Mouse (Mus musculus) heart, embryonic 12.5 days (tissue): ENCODE measurements around the gene Gpt2. TPM values are rescaled to one million over a fixed set of nuclear protein-coding genes. Genes with fewer than 3 reads are reported as not detected.

Source experiments
- ATAC-seq: fragments of 200-750 bp; cut with Nextera tagmentation; 2 replicates; pipeline ENCODE4 v1.8.0; 2017; ENCODE audit warnings: moderate TSS enrichment, moderate library complexity; ENCODE audit not compliant: insufficient number of reproducible peaks, low FRiP score
- H3K27ac ChIP-seq: fragments of 300-500 bp; sonication (generic); 2 replicates; pipeline ENCODE4 v1.5.1; 2016; ENCODE audit warnings: mild to moderate bottlenecking, moderate library complexity; ENCODE audit not compliant: poor library complexity, severe bottlenecking
- H3K27me3 ChIP-seq: fragments of 300-500 bp; sonication (generic); replicated peaks from 2 replicates; pipeline ENCODE4 v1.6.1; 2016; ENCODE audit warnings: mild to moderate bottlenecking, moderate library complexity
- H3K36me3 ChIP-seq: fragments of 300-500 bp; sonication (generic); 2 replicates; pipeline ENCODE4 v1.6.1; 2016; ENCODE audit warnings: mild to moderate bottlenecking, moderate library complexity
- H3K4me1 ChIP-seq: fragments of 300-500 bp; sonication (generic); replicated peaks from 2 replicates; pipeline ENCODE4 v1.6.1; 2016; ENCODE audit warnings: mild to moderate bottlenecking
- H3K4me2 ChIP-seq: fragments of 300-500 bp; sonication (generic); 2 replicates; pipeline ENCODE4 v1.6.1; 2016; ENCODE audit warnings: mild to moderate bottlenecking, moderate library complexity
- H3K4me3 ChIP-seq: fragments of 300-500 bp; sonication (generic); 2 replicates; pipeline ENCODE4 v1.5.1; 2016; ENCODE audit warnings: mild to moderate bottlenecking
- H3K9ac ChIP-seq: fragments of 300-500 bp; sonication (generic); 2 replicates; pipeline ENCODE4 v1.6.1; 2016; ENCODE audit warnings: mild to moderate bottlenecking, moderate library complexity
- H3K9me3 ChIP-seq: fragments of 300-500 bp; sonication (generic); replicated peaks from 2 replicates; pipeline ENCODE4 v1.6.1; 2016; ENCODE audit warnings: mild to moderate bottlenecking, moderate library complexity
- whole genome bisulfite sequencing: fragments of 180-500 bp; shearing (Covaris S2); methylation state at CpG from one replicate; pipeline ENCODE4 v1.1.7; 2016; 5-methylcytosine and 5-hydroxymethylcytosine counted together
- polyA plus RNA-seq: library from polyadenylated mRNA; unstranded; fragments of >200 nt; fragmentation: Nextera tagmentation; extraction: Ambion mirVana; gene quantifications from 2 replicates; pipeline ENCODE4 v1.2.1, GENCODE M21; 2016

Gene Gpt2
- polyA plus RNA-seq, 1 experiment from 2014 or later = 10.3 TPM

- no peaks in the 10 kb centered on the region for H3K36me3 ChIP-seq
- no peak overlapping the region for H3K4me2 ChIP-seq
- H3K27ac ChIP-seq = no peak overlapping the region
- ATAC-seq = no peak
- WGBS = 80% methylated on average over 20 of the region's 20 CpGs
- H3K9ac ChIP-seq = no peak overlapping the region
- H3K27me3 ChIP-seq = no peaks in the 10 kb centered on the region
- H3K4me1 ChIP-seq = peaks cover 4% of the 10 kb centered on the region
- H3K9me3 ChIP-seq = no peaks in the 10 kb centered on the region
- H3K4me3 ChIP-seq = no peak overlapping the region
Measured at GRCm38 (mm10) chr8:85487906-85488620, 4.3 kb upstream of the Gpt2 start.

- Histone ChIP-seq H3K9ac (no peak overlapping the region), H3K27ac (no peak overlapping the region), H3K4me2 (no peak overlapping the region), H3K27me3 (peaks cover 3% of the 10 kb centered on the region; the same call in 1 of the 2 replicates), H3K4me1 (peaks cover 10% of the 10 kb centered on the region), H3K4me3 (no peak overlapping the region), H3K36me3 (no peaks in the 10 kb centered on the region), H3K9me3 (no peaks in the 10 kb centered on the region)
- ATAC-seq = no peak
Measured at GRCm38 (mm10) chr8:85488631-85489030, 3.7 kb upstream of the Gpt2 start.

GRCm38 (mm10) chr8:85489546-85489945 is 2.8 kb upstream of the Gpt2 start:
- Histone ChIP-seq H3K9me3 (no peaks in the 10 kb centered on the region), H3K27me3 (peaks cover 9% of the 10 kb centered on the region; the same call in 1 of the 2 replicates), H3K9ac (no peak overlapping the region), H3K36me3 (no peaks in the 10 kb centered on the region), H3K27ac (no peak overlapping the region), H3K4me1 (peaks cover 10% of the 10 kb centered on the region), H3K4me2 (no peak overlapping the region), H3K4me3 (no peak overlapping the region)
- no peak for ATAC-seq
- WGBS = 90% methylated on average over 8 of the region's 8 CpGs

- Histone ChIP-seq H3K9me3 (no peaks in the 10 kb centered on the region), H3K27ac (no peak overlapping the region), H3K4me2 (peak overlapping the region; percentile 100), H3K27me3 (peaks cover 9% of the 10 kb centered on the region; the same call in 1 of the 2 replicates), H3K4me1 (peaks cover 10% of the 10 kb centered on the region), H3K9ac (peak overlapping the region; percentile 83), H3K4me3 (peak overlapping the region; percentile 82), H3K36me3 (no peaks in the 10 kb centered on the region)
- ATAC-seq = peak; percentile 36; the same call in 1 of the 2 replicates
- WGBS = 9% methylated on average over 47 of the region's 49 CpGs
Measured at GRCm38 (mm10) chr8:85492940-85493931, 860 bp downstream of the Gpt2 start.

- WGBS = 61% methylated on average over 5 of the region's 5 CpGs
- peaks cover 18% of the 10 kb centered on the region for H3K4me1 ChIP-seq
- H3K36me3 ChIP-seq = no peaks in the 10 kb centered on the region
- no peak overlapping the region for H3K4me2 ChIP-seq
- peaks cover 9% of the 10 kb centered on the region; the same call in 1 of the 2 replicates for H3K27me3 ChIP-seq
- H3K27ac ChIP-seq = no peak overlapping the region
- no peak for ATAC-seq
- no peak overlapping the region for H3K9ac ChIP-seq
- H3K4me3 ChIP-seq = no peak overlapping the region
- no peaks in the 10 kb centered on the region for H3K9me3 ChIP-seq
Measured at GRCm38 (mm10) chr8:85496125-85496524, 3.7 kb downstream of the Gpt2 start.

- Histone ChIP-seq H3K4me1 (peaks cover 22% of the 10 kb centered on the region), H3K27ac (no peak overlapping the region), H3K4me2 (no peak overlapping the region), H3K9me3 (no peaks in the 10 kb centered on the region), H3K4me3 (no peak overlapping the region), H3K36me3 (no peaks in the 10 kb centered on the region), H3K9ac (no peak overlapping the region), H3K27me3 (peaks cover 9% of the 10 kb centered on the region; the same call in 1 of the 2 replicates)
- ATAC-seq = no peak
- WGBS = 91% methylated on average over 4 of the region's 4 CpGs
Measured at GRCm38 (mm10) chr8:85496778-85497177, 4.4 kb downstream of the Gpt2 start.

- Histone ChIP-seq H3K9me3 (no peaks in the 10 kb centered on the region), H3K9ac (no peak overlapping the region), H3K27ac (no peak overlapping the region), H3K4me2 (no peak overlapping the region), H3K36me3 (no peaks in the 10 kb centered on the region), H3K27me3 (peaks cover 7% of the 10 kb centered on the region; the same call in 1 of the 2 replicates), H3K4me3 (no peak overlapping the region), H3K4me1 (peaks cover 12% of the 10 kb centered on the region)
- no peak for ATAC-seq
- WGBS = 45% methylated on average over 2 of the region's 2 CpGs
Measured at GRCm38 (mm10) chr8:85498577-85498976, 6.2 kb downstream of the Gpt2 start.

GRCm38 (mm10) chr8:85500460-85500859 is 8.1 kb downstream of the Gpt2 start:
- Histone ChIP-seq H3K9ac (no peak overlapping the region), H3K4me2 (no peak overlapping the region), H3K27ac (no peak overlapping the region), H3K4me1 (peaks cover 12% of the 10 kb centered on the region), H3K9me3 (no peaks in the 10 kb centered on the region), H3K27me3 (no peaks in the 10 kb centered on the region), H3K36me3 (no peaks in the 10 kb centered on the region), H3K4me3 (no peak overlapping the region)
- ATAC-seq = no peak
- 76% methylated on average over 10 of the region's 10 CpGs for WGBS

GRCm38 (mm10) chr8:85500955-85501685 is 8.7 kb downstream of the Gpt2 start:
- WGBS = 72% methylated on average over 11 of the region's 11 CpGs
- H3K9ac ChIP-seq = no peak overlapping the region
- H3K36me3 ChIP-seq = no peaks in the 10 kb centered on the region
- no peak overlapping the region for H3K4me2 ChIP-seq
- no peak overlapping the region for H3K27ac ChIP-seq
- H3K4me1 ChIP-seq = peaks cover 12% of the 10 kb centered on the region
- H3K9me3 ChIP-seq = no peaks in the 10 kb centered on the region
- ATAC-seq = 0 out of 2 replicates have a peak, but pooled peaks have one; percentile 36
- H3K4me3 ChIP-seq = no peak overlapping the region
- H3K27me3 ChIP-seq = no peaks in the 10 kb centered on the region

GRCm38 (mm10) chr8:85502381-85502780 is 10.0 kb downstream of the Gpt2 start:
- H3K4me2 ChIP-seq = no peak overlapping the region
- H3K9me3 ChIP-seq = no peaks in the 10 kb centered on the region
- no peak overlapping the region for H3K27ac ChIP-seq
- H3K36me3 ChIP-seq = no peaks in the 10 kb centered on the region
- no peak for ATAC-seq
- WGBS = 73% methylated on average over 2 of the region's 2 CpGs
- H3K27me3 ChIP-seq = no peaks in the 10 kb centered on the region
- no peak overlapping the region for H3K4me3 ChIP-seq
- peaks cover 12% of the 10 kb centered on the region for H3K4me1 ChIP-seq
- H3K9ac ChIP-seq = no peak overlapping the region
